Mouse (Mus musculus): Measurements from ENCODE around the gene Ablim1. TPM values are rescaled to one million over a fixed set of nuclear protein-coding genes. Genes with fewer than 3 reads are reported as not detected.

The Ablim1 gene
- polyA plus RNA-seq, 1 experiment from 2014 or later: 62.0 TPM

- TF ChIP-seq CTCF (IDR thresholded peaks at IDR 0.05; ENCODE audit: low read depth) (no peak), EP300 (optimal IDR thresholded peaks at IDR 0.05) (no peak)
- Histone ChIP-seq H3K9me3 (ENCODE audit: control insufficient read depth, low read length) (no peaks in the 10 kb centered on the region), H3K4me1 (replicated peaks; ENCODE audit: control insufficient read depth, insufficient read depth) (no peaks in the 10 kb centered on the region), H3K4me3 (ENCODE audit: low read depth, low read length) (no peak overlapping the region), H3K27me3 (ENCODE audit: control insufficient read depth, insufficient read depth, low read length) (no peaks in the 10 kb centered on the region), H3K4me2 (replicated peaks; ENCODE audit: low read depth) (no peak overlapping the region), H3K9ac (ENCODE audit: low read length) (no peak overlapping the region), H3K36me3 (ENCODE audit: control insufficient read depth, insufficient read depth, low read length) (no peaks in the 10 kb centered on the region), H3K27ac (replicated peaks) (no peak overlapping the region)
- no peak for DNase-seq (ENCODE audit: low spot score)
- 43% methylated on average over 5 of the region's 5 CpGs for WGBS
- ATAC-seq (ENCODE audit: low FRiP score, low TSS enrichment): no peak
Observed at GRCm38 (mm10) chr19:57296539-57296938, 18.2 kb downstream of the Ablim1 start.

GRCm38 (mm10) chr19:57295521-57295920 lies 19.2 kb downstream of the Ablim1 start:
- 67% methylated on average over 9 of the region's 9 CpGs for WGBS
- no peak for TF ChIP-seq EP300 (optimal IDR thresholded peaks at IDR 0.05)
- no peak for TF ChIP-seq CTCF (IDR thresholded peaks at IDR 0.05; ENCODE audit: low read depth)
- no peak overlapping the region for H3K27ac ChIP-seq (replicated peaks)

GRCm38 (mm10) chr19:57294356-57294755 lies 20.4 kb downstream of the Ablim1 start:
- DNase-seq (ENCODE audit: low spot score): no peak
- 72% methylated on average over 4 of the region's 4 CpGs for WGBS
- no peaks in the 10 kb centered on the region for H3K4me1 ChIP-seq (replicated peaks; ENCODE audit: control insufficient read depth, insufficient read depth)
- no peaks in the 10 kb centered on the region for H3K27me3 ChIP-seq (ENCODE audit: control insufficient read depth, insufficient read depth, low read length)
- no peaks in the 10 kb centered on the region for H3K9me3 ChIP-seq (ENCODE audit: control insufficient read depth, low read length)
- H3K36me3 ChIP-seq (ENCODE audit: control insufficient read depth, insufficient read depth, low read length): no peaks in the 10 kb centered on the region
- TF ChIP-seq EP300 (optimal IDR thresholded peaks at IDR 0.05): no peak
- TF ChIP-seq CTCF (IDR thresholded peaks at IDR 0.05; ENCODE audit: low read depth): no peak
- H3K4me3 ChIP-seq (ENCODE audit: low read depth, low read length): no peak overlapping the region
- no peak overlapping the region for H3K9ac ChIP-seq (ENCODE audit: low read length)
- peak overlapping the region; percentile 19; the same call in 1 of the 2 replicates for H3K27ac ChIP-seq (replicated peaks)
- ATAC-seq (ENCODE audit: low FRiP score, low TSS enrichment): 0 out of 2 replicates have a peak, but pooled peaks have one; percentile 5
- no peak overlapping the region for H3K4me2 ChIP-seq (replicated peaks; ENCODE audit: low read depth)

More at GRCm38 (mm10) chr19:57295521-57295920, 19.2 kb downstream of the Ablim1 start:
- Histone ChIP-seq H3K4me2 (replicated peaks; ENCODE audit: low read depth) (no peak overlapping the region), H3K4me3 (ENCODE audit: low read depth, low read length) (no peak overlapping the region), H3K27me3 (ENCODE audit: control insufficient read depth, insufficient read depth, low read length) (no peaks in the 10 kb centered on the region), H3K9ac (ENCODE audit: low read length) (no peak overlapping the region), H3K36me3 (ENCODE audit: control insufficient read depth, insufficient read depth, low read length) (no peaks in the 10 kb centered on the region), H3K9me3 (ENCODE audit: control insufficient read depth, low read length) (no peaks in the 10 kb centered on the region), H3K4me1 (replicated peaks; ENCODE audit: control insufficient read depth, insufficient read depth) (no peaks in the 10 kb centered on the region)
- no peak for ATAC-seq (ENCODE audit: low FRiP score, low TSS enrichment)
- DNase-seq (ENCODE audit: low spot score): no peak

DNA sequence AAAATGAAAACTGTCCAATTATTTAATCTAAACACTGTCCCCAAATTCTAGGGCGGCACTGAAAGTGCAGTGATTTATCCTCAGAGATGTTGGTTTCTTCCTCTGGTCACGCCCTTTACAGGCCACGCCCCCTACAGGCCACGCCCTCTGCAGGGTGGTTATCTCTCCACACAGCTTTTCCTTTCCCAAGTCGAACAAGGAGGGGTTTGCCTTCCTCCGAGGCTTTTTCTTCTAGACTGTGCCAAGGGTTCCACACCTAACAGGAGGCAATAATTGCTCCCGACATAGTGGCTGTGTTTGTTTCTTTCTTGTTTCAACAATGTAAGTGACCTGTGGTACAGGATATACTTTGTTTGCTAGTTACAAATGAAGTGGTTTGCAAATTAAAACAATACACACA lies 21.0 kb downstream of the Ablim1 start:
- no peak overlapping the region for H3K4me3 ChIP-seq (ENCODE audit: low read depth, low read length)
- WGBS: 19% methylated on average over 7 of the region's 7 CpGs
- H3K27me3 ChIP-seq (ENCODE audit: control insufficient read depth, insufficient read depth, low read length): no peaks in the 10 kb centered on the region
- H3K9ac ChIP-seq (ENCODE audit: low read length): no peak overlapping the region
- DNase-seq (ENCODE audit: low spot score) (peak; percentile 83), ATAC-seq (ENCODE audit: low FRiP score, low TSS enrichment) (peak; percentile 75)
- TF ChIP-seq CTCF (IDR thresholded peaks at IDR 0.05; ENCODE audit: low read depth): no peak; the same call in 1 of the 2 replicates
- TF ChIP-seq EP300 (optimal IDR thresholded peaks at IDR 0.05): no peak
- H3K36me3 ChIP-seq (ENCODE audit: control insufficient read depth, insufficient read depth, low read length): no peaks in the 10 kb centered on the region
- H3K27ac ChIP-seq (replicated peaks): no peak overlapping the region
- H3K4me2 ChIP-seq (replicated peaks; ENCODE audit: low read depth): no peak overlapping the region
- H3K4me1 ChIP-seq (replicated peaks; ENCODE audit: control insufficient read depth, insufficient read depth): no peaks in the 10 kb centered on the region
- no peaks in the 10 kb centered on the region for H3K9me3 ChIP-seq (ENCODE audit: control insufficient read depth, low read length)

DNA sequence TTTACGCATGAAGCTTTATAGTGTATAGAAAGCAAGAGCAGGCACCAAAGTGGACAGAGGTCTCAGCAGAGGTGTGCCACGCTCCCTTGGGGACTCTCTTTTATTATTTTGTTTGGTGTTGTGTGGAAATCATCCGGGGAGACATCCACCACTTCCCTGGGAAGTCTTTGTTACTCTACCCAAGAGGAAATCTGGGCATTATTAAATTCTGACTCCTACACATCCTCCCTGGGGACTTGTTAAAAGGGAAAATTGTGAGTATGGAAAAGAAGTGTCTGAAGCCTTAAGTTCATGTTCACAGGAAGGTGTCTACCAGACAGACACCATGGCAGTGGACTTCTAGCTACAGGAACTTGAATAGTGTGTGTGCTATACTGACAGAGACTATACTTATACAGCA lies 31.4 kb downstream of the Ablim1 start:
- Histone ChIP-seq H3K36me3 (ENCODE audit: control insufficient read depth, insufficient read depth, low read length) (no peaks in the 10 kb centered on the region), H3K4me3 (ENCODE audit: low read depth, low read length) (no peak overlapping the region), H3K4me1 (replicated peaks; ENCODE audit: control insufficient read depth, insufficient read depth) (no peaks in the 10 kb centered on the region), H3K27me3 (ENCODE audit: control insufficient read depth, insufficient read depth, low read length) (no peaks in the 10 kb centered on the region), H3K27ac (replicated peaks) (no peak overlapping the region), H3K9me3 (ENCODE audit: control insufficient read depth, low read length) (no peaks in the 10 kb centered on the region), H3K4me2 (replicated peaks; ENCODE audit: low read depth) (no peak overlapping the region), H3K9ac (ENCODE audit: low read length) (no peak overlapping the region)
- TF ChIP-seq EP300 (optimal IDR thresholded peaks at IDR 0.05) (no peak), CTCF (IDR thresholded peaks at IDR 0.05; ENCODE audit: low read depth) (no peak)
- WGBS: 62% methylated on average over 3 of the region's 3 CpGs
- DNase-seq (ENCODE audit: low spot score) (no peak), ATAC-seq (ENCODE audit: low FRiP score, low TSS enrichment) (no peak)

- no peak overlapping the region for H3K9ac ChIP-seq (ENCODE audit: low read length)
- 27% methylated on average over 5 of the region's 5 CpGs for WGBS
- TF ChIP-seq EP300 (optimal IDR thresholded peaks at IDR 0.05) (no peak), CTCF (IDR thresholded peaks at IDR 0.05; ENCODE audit: low read depth) (no peak)
Observed at GRCm38 (mm10) chr19:57282642-57283041, 32.1 kb downstream of the Ablim1 start.

More at GRCm38 (mm10) chr19:57282642-57283041, 32.1 kb downstream of the Ablim1 start:
- DNase-seq (ENCODE audit: low spot score) (no peak), ATAC-seq (ENCODE audit: low FRiP score, low TSS enrichment) (no peak)
- Histone ChIP-seq H3K36me3 (ENCODE audit: control insufficient read depth, insufficient read depth, low read length) (no peaks in the 10 kb centered on the region), H3K27me3 (ENCODE audit: control insufficient read depth, insufficient read depth, low read length) (no peaks in the 10 kb centered on the region), H3K4me1 (replicated peaks; ENCODE audit: control insufficient read depth, insufficient read depth) (no peaks in the 10 kb centered on the region), H3K4me2 (replicated peaks; ENCODE audit: low read depth) (no peak overlapping the region), H3K27ac (replicated peaks) (no peak overlapping the region), H3K4me3 (ENCODE audit: low read depth, low read length) (no peak overlapping the region), H3K9me3 (ENCODE audit: control insufficient read depth, low read length) (no peaks in the 10 kb centered on the region)

All from stomach, postnatal 0 days (tissue).